Mouse (Mus musculus) T-helper 2 cell (primary cell): ENCODE measurements at regions not wholly inside any gene's neighbourhood (a gene's known extent, or its start where the extent isn't known, plus 50 kb on each side); places are given as distances from the start of the nearest gene placed in this dataset.

Experiments
- in situ Hi-C: fragments of 300-600 bp; cut with MboI, MseI; formaldehyde crosslinking; loops from one replicate; pipeline ENCODE4 v1.15.1; 2025; ENCODE audit warnings: high pct_unique_total_duplicates

GRCm38 (mm10) chr13:69279647-69280046 is 253.9 kb upstream of the Nsun2 start:
- in situ Hi-C loops: loop anchor here (10.0 kb wide), 1 partner anchor 1245 kb away; no protein-coding TSS in a partner anchor

- in situ Hi-C loops: no loop called here
These were observed 239.1 kb upstream of the Nsun2 start for GRCm38 (mm10) chr13:69294483-69294882.

GRCm38 (mm10) chr13:69303316-69303715 is 230.2 kb upstream of the Nsun2 start:
- in situ Hi-C loops: no loop called here

GRCm38 (mm10) chr13:69330412-69331000 is 203.0 kb upstream of the Nsun2 start:
- in situ Hi-C loops: no loop called here

GRCm38 (mm10) chr13:69331537-69332435 is 201.8 kb upstream of the Nsun2 start:
- in situ Hi-C loops: no loop called here

GRCm38 (mm10) chr13:69343806-69344205 is 189.7 kb upstream of the Nsun2 start:
- in situ Hi-C loops: no loop called here

GRCm38 (mm10) chr13:69357435-69357834 is 176.1 kb upstream of the Nsun2 start:
- in situ Hi-C loops: no loop called here

- in situ Hi-C loops: no loop called here
These were observed 167.6 kb upstream of the Nsun2 start for GRCm38 (mm10) chr13:69365880-69366490.

- in situ Hi-C loops: no loop called here
These were observed 160.3 kb upstream of the Nsun2 start for GRCm38 (mm10) chr13:69373101-69373815.

- in situ Hi-C loops: no loop called here
These were observed 159.8 kb upstream of the Nsun2 start for GRCm38 (mm10) chr13:69373816-69374142.

- in situ Hi-C loops: no loop called here
These were observed 153.1 kb upstream of the Nsun2 start for GRCm38 (mm10) chr13:69380403-69380802.

GRCm38 (mm10) chr13:69384767-69385166 is 148.8 kb upstream of the Nsun2 start:
- in situ Hi-C loops: no loop called here

GRCm38 (mm10) chr13:69392917-69393827 is 140.4 kb upstream of the Nsun2 start:
- in situ Hi-C loops: no loop called here

GRCm38 (mm10) chr13:69394544-69394943 is 139.0 kb upstream of the Nsun2 start:
- in situ Hi-C loops: no loop called here

GRCm38 (mm10) chr13:69410359-69410758 is 123.2 kb upstream of the Nsun2 start:
- in situ Hi-C loops: no loop called here

GRCm38 (mm10) chr13:69414813-69415212 is 118.7 kb upstream of the Nsun2 start:
- in situ Hi-C loops: no loop called here

GRCm38 (mm10) chr13:69416726-69417125 is 116.8 kb upstream of the Nsun2 start:
- in situ Hi-C loops: no loop called here

GRCm38 (mm10) chr13:69417855-69418478 is 115.6 kb upstream of the Nsun2 start:
- in situ Hi-C loops: no loop called here

GRCm38 (mm10) chr13:69420166-69420565 is 113.4 kb upstream of the Nsun2 start:
- in situ Hi-C loops: no loop called here

GRCm38 (mm10) chr13:69421966-69422365 is 111.6 kb upstream of the Nsun2 start:
- in situ Hi-C loops: no loop called here

GRCm38 (mm10) chr13:69426117-69426516 is 107.4 kb upstream of the Nsun2 start:
- in situ Hi-C loops: no loop called here
